Mouse (Mus musculus) mammary gland, adult 2 months (tissue): ENCODE results near the gene D1Ertd622e. TPM values are rescaled to one million over a fixed set of nuclear protein-coding genes. Genes with fewer than 3 reads are reported as not detected.

Experiments
- polyA plus RNA-seq: library from polyadenylated mRNA; depleted of rRNA; stranded (reverse); fragments of >200 nt; gene quantifications from 2 replicates; pipeline ENCODE4 v1.2.3, GENCODE M21; 2012; ENCODE audit warnings: low replicate concordance; rRNA removed

D1Ertd622e gene
- 9.7 and 10.7 TPM in 2 replicates for polyA plus RNA-seq

GRCm38 (mm10) chr1:97661406-97662241 is at the start of gene D1Ertd622e:
TSS of gene D1Ertd622e (minus strand) at chr1:97662074.

Other genes with a start within 250 kb of the D1Ertd622e start
- 0.82 and 2.6 TPM in 2 replicates for gene Gin1, start 108.1 kb upstream of the D1Ertd622e start, polyA plus RNA-seq
- gene Ppip5k2, start 108.3 kb upstream of the D1Ertd622e start, polyA plus RNA-seq: 2.9 and 5.0 TPM in 2 replicates